Mouse (Mus musculus) stomach, postnatal 0 days (tissue): ENCODE data around the gene C1rb.
"Not testable (repeated sequence)": the region's sequence is repeated elsewhere in the genome, so short reads cannot be mapped to it uniquely, and the experiment has no call there.

ENCODE experiments used
- CTCF ChIP-seq: IDR thresholded peaks from 2 replicates; pipeline ENCODE4 v1.5.1; 2016; ENCODE audit warnings: antibody characterized with exemption, low read depth, mild to moderate bottlenecking, moderate library complexity
- EP300 ChIP-seq: optimal IDR thresholded peaks from 2 replicates; pipeline ENCODE3; 2016; ENCODE audit warnings: antibody characterized with exemption

GRCm38 (mm10) chr6:124542284-124542683, 27.8 kb upstream of the C1rb start, which contains the start of gene C1s1:
- TF ChIP-seq CTCF: peak; percentile 74
- not testable (repeated sequence) for TF ChIP-seq EP300
